Mouse (Mus musculus) lung, postnatal 14 days (tissue): ENCODE results near the gene Faap100.
"Not testable (repeated sequence)": the region's sequence is repeated elsewhere in the genome, so short reads cannot be mapped to it uniquely, and the experiment has no call there.

Experiments
- DNase-seq: peaks from one replicate; pipeline ENCODE4 v3.0.0; 2021

Faap100 gene

GRCm38 (mm10) chr11:120375324-120375723 lies 3.2 kb downstream of the Faap100 start:
- no peak for DNase-seq

DNA sequence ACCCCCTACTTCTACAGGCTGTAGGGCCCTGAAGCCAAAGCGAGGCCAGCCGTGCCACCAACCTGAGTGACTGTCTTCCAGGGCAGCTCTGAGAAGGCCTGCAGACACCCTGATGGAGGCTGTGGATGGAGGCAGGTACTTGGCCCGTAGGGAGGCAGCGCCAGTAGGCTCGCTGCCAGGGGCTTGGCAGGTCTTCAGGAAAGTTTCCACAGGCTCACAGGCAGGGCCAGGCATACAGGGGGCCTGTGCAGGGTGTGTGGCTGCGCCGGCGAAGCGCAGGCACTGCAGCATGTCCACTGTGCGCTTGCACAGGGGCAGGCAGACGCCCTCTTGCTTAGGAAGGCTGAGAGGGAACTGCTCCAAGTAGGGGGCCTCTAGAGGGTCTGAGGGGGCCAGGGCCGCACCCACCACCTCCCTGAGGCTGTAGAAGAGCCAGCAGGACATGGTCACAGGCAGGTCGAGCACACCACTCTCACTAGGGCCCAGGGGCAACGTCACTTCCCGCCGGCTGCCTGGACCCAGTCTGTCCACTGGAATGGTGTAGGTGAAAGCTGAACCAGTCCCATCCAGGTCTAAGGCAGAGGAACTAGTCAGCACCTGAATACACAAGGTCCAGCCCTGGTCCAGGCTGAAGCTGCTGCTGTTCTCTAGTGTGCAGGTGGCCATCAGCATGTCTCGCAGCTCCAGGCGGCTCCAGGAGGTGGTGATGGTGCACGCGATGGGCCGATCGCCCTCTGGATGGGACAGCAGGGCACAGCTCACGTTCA lies 4.6 kb downstream of the Faap100 start:
- peak; percentile 67 for DNase-seq

- DNase-seq: no peak
Observed at GRCm38 (mm10) chr11:120373025-120373424, 5.5 kb downstream of the Faap100 start.

- peak; percentile 80 for DNase-seq
Observed at GRCm38 (mm10) chr11:120369656-120370055, 8.9 kb downstream of the Faap100 start.

GRCm38 (mm10) chr11:120366443-120367027 lies 12.0 kb downstream of the Faap100 start:
- DNase-seq: no peak

GRCm38 (mm10) chr11:120362891-120363290 lies 15.7 kb downstream of the Faap100 start:
- no peak for DNase-seq

GRCm38 (mm10) chr11:120361295-120361694 lies 17.3 kb downstream of the Faap100 start, which contains the start of gene Fscn2:
TSS of gene Fscn2 (plus strand) at chr11:120361534.
- no peak for DNase-seq

GRCm38 (mm10) chr11:120360755-120361154 lies 17.8 kb downstream of the Faap100 start:
- no peak for DNase-seq

DNA sequence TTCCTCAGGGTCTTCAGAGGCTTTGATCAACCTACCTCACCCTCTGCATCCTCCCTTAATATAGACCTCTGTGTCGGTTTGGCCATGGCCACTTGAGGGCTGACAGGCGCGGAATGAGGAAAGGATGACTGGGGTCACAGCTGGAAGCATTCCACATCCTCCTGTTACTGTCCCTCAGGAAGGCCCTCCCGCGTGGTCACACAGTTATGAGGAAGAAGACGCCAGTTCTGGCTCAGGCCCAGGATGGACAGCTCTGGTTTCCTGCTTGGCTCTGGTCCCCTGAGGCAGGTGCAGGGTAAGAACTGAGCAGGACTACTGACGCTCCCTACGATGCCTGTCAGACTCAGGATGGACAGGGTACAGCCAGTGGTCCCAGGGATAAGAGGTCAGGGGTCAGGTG lies 18.5 kb downstream of the Faap100 start:
- no peak for DNase-seq

DNA sequence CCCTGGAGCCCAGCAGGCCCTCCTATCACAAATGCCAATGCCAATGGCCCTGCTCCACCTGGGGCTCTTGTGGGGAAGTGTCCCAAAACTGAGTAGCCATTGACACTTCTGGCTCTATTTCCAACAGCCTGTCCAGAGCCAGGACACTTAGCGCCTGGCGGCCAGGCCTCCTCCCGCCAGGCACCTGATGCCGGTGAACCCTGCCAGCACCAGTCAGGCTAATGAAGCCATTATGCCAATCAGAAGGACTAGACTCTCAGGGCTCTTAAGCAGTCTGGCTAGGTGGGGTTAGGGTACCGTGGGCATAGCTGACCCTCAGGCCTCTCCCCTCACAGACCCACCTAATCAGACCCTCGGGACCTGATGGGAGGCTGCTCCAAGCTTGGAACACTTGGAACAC lies 19.2 kb downstream of the Faap100 start:
- DNase-seq: no peak

GRCm38 (mm10) chr11:120357791-120358401 lies 20.7 kb downstream of the Faap100 start:
- DNase-seq: peak; percentile 79

DNA sequence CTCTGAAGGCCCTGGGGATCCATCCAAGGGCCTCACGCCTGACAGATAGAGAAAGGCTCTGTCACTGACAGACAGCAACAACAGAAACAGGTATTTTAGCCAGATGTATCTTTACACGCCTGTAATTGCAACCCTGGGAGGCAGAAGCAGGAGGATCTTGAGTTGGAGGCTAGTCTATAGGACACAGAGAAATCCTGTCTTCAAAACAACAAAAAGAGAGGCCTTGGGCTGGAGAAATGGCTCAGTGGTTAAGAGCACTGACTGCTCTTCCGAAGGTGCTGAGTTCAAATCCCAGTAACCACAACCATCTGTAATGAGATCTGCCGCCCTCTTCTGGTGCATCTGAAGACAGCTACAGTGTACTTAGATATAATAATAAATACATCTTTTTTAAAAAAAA lies 21.7 kb downstream of the Faap100 start:
- DNase-seq: no peak

DNA sequence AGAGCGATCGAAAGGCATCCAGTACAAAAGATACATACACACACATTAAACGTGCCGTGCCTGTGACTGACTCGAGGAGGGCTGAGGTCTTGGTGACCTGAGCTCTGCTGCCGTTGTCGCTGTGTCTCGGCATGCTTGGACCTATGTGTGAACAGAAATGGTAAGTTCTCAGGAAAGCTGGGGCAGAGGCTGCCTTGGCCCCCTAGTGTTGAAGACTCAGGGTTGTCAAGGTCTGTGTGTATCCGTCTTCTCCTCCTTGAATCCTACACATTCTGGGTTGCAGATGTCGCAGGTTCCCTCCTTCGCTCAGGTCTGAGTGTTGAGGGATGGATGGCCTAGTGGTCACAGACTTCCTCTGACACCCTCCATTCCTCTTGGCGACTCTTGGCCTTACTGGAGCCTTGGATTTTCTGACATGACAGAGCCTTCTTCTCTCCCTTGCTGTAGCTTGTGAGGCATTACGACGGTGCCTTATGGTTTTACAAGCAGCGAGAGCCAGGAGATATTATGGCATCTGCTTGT lies 22.2 kb downstream of the Faap100 start:
- no peak for DNase-seq

- no peak for DNase-seq
Observed at GRCm38 (mm10) chr11:120355277-120356039, 23.1 kb downstream of the Faap100 start.

DNA sequence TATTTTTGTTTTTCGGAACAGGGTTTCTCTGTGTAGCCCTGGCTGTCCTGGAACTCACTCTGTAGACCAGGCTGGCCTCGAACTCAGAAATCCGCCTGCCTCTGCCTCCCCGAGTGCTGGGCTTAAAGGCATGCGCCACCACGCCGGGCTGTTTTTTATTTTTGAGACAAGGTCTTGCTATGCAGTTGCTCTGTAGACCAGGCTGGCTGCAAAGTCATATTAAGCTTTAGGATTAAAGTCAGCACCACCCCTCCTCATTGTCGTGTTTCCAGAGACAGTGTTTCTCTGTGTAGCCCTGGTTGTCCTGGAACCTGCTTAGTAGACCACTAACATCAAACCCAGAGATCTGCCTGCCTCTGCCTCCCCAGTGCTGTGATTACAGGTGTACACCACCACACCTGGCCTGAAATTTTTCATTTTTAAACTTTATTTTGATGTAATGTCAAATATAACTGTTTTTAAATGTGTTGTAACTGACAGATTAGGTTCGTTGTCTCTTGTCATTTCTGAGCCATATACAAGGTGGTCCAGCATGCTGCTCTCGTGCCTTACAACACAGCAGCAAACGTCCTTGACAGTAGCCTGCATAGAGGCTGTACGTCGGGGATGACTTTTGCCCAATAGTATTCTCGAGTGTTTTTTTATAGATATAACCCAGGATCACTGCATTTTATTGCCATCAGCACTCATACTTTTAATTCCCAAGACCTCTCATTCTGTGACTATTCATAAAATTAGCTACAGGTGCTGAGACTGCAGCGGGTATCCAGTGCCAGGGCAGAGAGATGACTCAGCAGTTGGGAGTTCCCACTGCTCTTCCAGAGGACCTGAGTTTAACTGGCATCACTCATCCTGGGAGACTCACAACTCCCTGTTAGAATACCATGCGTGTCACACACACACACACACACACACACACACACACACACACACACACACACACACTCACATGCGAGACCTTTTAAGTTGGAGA lies 24.0 kb downstream of the Faap100 start:
- DNase-seq: no peak

- DNase-seq: peak; percentile 91
Observed at GRCm38 (mm10) chr11:120353500-120354303, 24.9 kb downstream of the Faap100 start.

DNA sequence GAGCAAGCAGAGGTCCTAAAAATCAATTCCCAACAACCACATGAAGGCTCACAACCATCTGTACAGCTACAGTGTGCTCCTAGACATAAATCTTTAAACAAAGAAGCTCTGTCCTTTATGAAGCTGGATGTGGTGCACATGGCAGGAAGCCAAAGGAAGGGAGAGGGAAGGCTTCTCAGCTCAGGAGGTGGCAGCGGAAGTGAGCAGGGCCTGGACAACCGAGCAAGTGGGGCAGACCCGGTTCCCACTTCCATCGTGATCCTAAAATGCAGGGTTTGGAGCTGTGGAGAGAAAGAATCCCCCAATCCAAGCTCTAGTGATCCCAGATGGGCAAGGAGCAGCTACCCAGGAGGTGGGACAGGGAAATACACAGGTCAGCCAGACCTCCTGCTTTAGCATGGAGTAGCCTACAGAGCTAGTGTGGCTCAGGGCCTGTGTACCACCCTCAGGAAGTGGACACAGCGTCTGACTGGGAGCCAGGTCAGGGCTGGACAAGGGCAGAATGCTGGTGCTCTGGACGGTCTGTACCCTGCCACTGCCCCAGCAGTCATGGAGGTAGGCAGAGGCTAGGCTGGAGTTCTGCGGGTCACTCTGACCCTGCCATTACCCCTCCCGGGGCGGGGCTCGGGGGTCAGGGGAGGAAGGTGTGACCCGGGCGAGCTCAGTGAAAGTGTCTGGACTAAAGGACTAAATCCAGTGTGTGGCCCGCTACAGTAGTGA lies 25.8 kb downstream of the Faap100 start:
- peak; percentile 55 for DNase-seq

GRCm38 (mm10) chr11:120352093-120352350 lies 26.5 kb downstream of the Faap100 start:
- not testable (repeated sequence) for DNase-seq

DNA sequence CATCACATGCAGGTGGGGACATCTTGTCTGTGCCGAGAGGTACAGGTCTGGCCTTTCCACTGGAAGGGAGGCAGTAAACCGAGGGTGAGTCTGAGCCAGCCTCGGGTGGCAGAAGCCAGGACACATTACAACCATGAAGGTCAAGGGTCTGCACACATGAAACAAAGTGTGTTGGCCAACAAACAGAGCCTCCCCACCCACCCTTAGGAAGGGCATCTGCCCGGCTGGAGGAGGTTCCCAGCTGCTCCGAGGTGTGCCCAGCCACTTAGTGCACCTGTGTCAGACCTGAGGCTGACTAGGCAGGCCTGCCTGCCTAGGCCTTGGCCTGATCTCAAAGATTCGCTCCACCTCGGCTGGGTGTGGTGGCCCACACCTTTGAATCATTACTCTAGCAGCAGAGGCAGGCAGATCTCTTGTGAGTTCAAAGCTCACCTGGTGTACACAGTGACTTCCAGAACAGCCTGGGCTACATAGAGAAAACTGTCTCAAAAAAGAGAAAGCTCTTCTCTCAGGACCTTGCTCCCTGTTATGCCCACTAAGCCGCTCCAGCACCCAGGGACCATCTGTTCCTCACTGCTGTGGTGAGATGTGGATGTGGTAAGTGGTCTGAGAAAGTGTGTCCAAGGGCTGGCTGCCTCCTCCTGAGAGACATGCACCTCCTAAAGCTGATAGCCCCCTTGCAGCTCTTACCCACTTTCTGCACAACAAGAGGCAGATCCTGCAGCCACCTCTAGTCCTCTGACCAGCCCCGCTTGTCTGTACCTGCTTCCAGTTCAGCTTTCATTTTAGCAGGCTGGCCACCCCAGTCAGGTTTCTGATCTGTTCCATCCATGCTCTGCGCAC lies 27.1 kb downstream of the Faap100 start:
- no peak for DNase-seq

GRCm38 (mm10) chr11:120350711-120351110 lies 27.9 kb downstream of the Faap100 start:
- DNase-seq: peak; percentile 60
